Mouse (Mus musculus): ENCODE measurements around the gene Bhlhb9. TPM values are rescaled to one million over a fixed set of nuclear protein-coding genes. Genes with fewer than 3 reads are reported as not detected.

The Bhlhb9 gene
- polyA plus RNA-seq, 1 experiment from 2014 or later, result 16.1 TPM

- Histone ChIP-seq H3K9me3 (ENCODE audit: control insufficient read depth, low read length) (no peaks in the 10 kb centered on the region), H3K9ac (ENCODE audit: low read length) (peak overlapping the region; percentile 67), H3K4me2 (replicated peaks; ENCODE audit: low read depth) (peak overlapping the region; percentile 58), H3K36me3 (ENCODE audit: control insufficient read depth, insufficient read depth, low read length) (no peaks in the 10 kb centered on the region), H3K27ac (replicated peaks) (peak overlapping the region; percentile 74), H3K4me1 (replicated peaks; ENCODE audit: control insufficient read depth, insufficient read depth) (no peaks in the 10 kb centered on the region), H3K4me3 (ENCODE audit: low read depth, low read length) (peak overlapping the region; percentile 61), H3K27me3 (ENCODE audit: control insufficient read depth, insufficient read depth, low read length) (no peaks in the 10 kb centered on the region)
- TF ChIP-seq CTCF (IDR thresholded peaks at IDR 0.05; ENCODE audit: low read depth) (peak; percentile 26; the same call in 1 of the 2 replicates), EP300 (optimal IDR thresholded peaks at IDR 0.05) (no peak)
- ATAC-seq (ENCODE audit: low FRiP score, low TSS enrichment) (peak; percentile 96), DNase-seq (ENCODE audit: low spot score) (peak; percentile 60)
- WGBS, result 15% methylated on average over 33 of the region's 41 CpGs
Measured at GRCm38 (mm10) chrX:135885411-135886233, 88.2 kb downstream of the Bhlhb9 start.

- TF ChIP-seq CTCF (IDR thresholded peaks at IDR 0.05; ENCODE audit: low read depth) (no peak), EP300 (optimal IDR thresholded peaks at IDR 0.05) (no peak)
- no peaks in the 10 kb centered on the region for H3K9me3 ChIP-seq (ENCODE audit: control insufficient read depth, low read length)
- no peaks in the 10 kb centered on the region for H3K4me1 ChIP-seq (replicated peaks; ENCODE audit: control insufficient read depth, insufficient read depth)
- H3K36me3 ChIP-seq (ENCODE audit: control insufficient read depth, insufficient read depth, low read length), result no peaks in the 10 kb centered on the region
- H3K9ac ChIP-seq (ENCODE audit: low read length), result peak overlapping the region; percentile 67
- peak overlapping the region; percentile 61 for H3K4me3 ChIP-seq (ENCODE audit: low read depth, low read length)
- 32% methylated on average over 3 of the region's 11 CpGs for WGBS
- DNase-seq (ENCODE audit: low spot score) (peak; percentile 38), ATAC-seq (ENCODE audit: low FRiP score, low TSS enrichment) (no peak; the same call in 1 of the 2 replicates)
- H3K4me2 ChIP-seq (replicated peaks; ENCODE audit: low read depth), result peak overlapping the region; percentile 58
- H3K27me3 ChIP-seq (ENCODE audit: control insufficient read depth, insufficient read depth, low read length), result no peaks in the 10 kb centered on the region
- peak overlapping the region; percentile 74 for H3K27ac ChIP-seq (replicated peaks)
Measured at GRCm38 (mm10) chrX:135886234-135886585, 88.8 kb downstream of the Bhlhb9 start.

- TF ChIP-seq EP300 (optimal IDR thresholded peaks at IDR 0.05), result no peak
- no peak for TF ChIP-seq CTCF (IDR thresholded peaks at IDR 0.05; ENCODE audit: low read depth)
- DNase-seq (ENCODE audit: low spot score) (no peak), ATAC-seq (ENCODE audit: low FRiP score, low TSS enrichment) (no peak)
- H3K9me3 ChIP-seq (ENCODE audit: control insufficient read depth, low read length), result no peaks in the 10 kb centered on the region
- no peak overlapping the region for H3K4me2 ChIP-seq (replicated peaks; ENCODE audit: low read depth)
- no peak overlapping the region for H3K4me3 ChIP-seq (ENCODE audit: low read depth, low read length)
- no peak overlapping the region for H3K9ac ChIP-seq (ENCODE audit: low read length)
- H3K4me1 ChIP-seq (replicated peaks; ENCODE audit: control insufficient read depth, insufficient read depth), result no peaks in the 10 kb centered on the region
- 76% methylated on average over 4 of the region's 4 CpGs for WGBS
- no peaks in the 10 kb centered on the region for H3K27me3 ChIP-seq (ENCODE audit: control insufficient read depth, insufficient read depth, low read length)
- no peak overlapping the region for H3K27ac ChIP-seq (replicated peaks)
- H3K36me3 ChIP-seq (ENCODE audit: control insufficient read depth, insufficient read depth, low read length), result no peaks in the 10 kb centered on the region
Measured at GRCm38 (mm10) chrX:135916580-135916979, 119.2 kb downstream of the Bhlhb9 start.

- Histone ChIP-seq H3K4me2 (replicated peaks; ENCODE audit: low read depth) (no peak overlapping the region), H3K4me1 (replicated peaks; ENCODE audit: control insufficient read depth, insufficient read depth) (no peaks in the 10 kb centered on the region), H3K27me3 (ENCODE audit: control insufficient read depth, insufficient read depth, low read length) (no peaks in the 10 kb centered on the region), H3K27ac (replicated peaks) (no peak overlapping the region), H3K9ac (ENCODE audit: low read length) (no peak overlapping the region), H3K36me3 (ENCODE audit: control insufficient read depth, insufficient read depth, low read length) (no peaks in the 10 kb centered on the region), H3K4me3 (ENCODE audit: low read depth, low read length) (no peak overlapping the region), H3K9me3 (ENCODE audit: control insufficient read depth, low read length) (no peaks in the 10 kb centered on the region)
- WGBS, result 89% methylated on average over 1 of the region's 1 CpGs
- no peak for TF ChIP-seq EP300 (optimal IDR thresholded peaks at IDR 0.05)
- no peak for TF ChIP-seq CTCF (IDR thresholded peaks at IDR 0.05; ENCODE audit: low read depth)
- DNase-seq (ENCODE audit: low spot score) (no peak), ATAC-seq (ENCODE audit: low FRiP score, low TSS enrichment) (no peak)
Measured at GRCm38 (mm10) chrX:135917116-135917515, 119.7 kb downstream of the Bhlhb9 start.

DNA sequence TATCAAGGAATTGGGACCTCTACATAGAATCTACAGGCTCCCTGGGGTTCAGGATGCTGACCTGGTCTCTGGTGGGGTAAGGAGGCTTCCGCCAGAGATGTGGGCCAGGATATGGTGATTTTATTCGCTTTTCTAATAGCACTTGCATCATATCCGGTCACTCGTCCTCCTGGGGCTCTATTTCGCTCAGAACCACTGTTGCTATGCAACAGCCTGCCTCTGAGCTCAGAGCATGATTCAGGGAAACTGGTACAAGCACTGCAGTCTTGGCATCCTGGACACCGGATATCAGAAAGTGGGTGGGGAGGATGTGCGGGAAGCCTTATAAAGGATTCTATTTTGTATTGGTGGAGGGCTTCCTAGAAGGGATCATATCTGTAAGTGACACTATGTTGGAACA lies 124.8 kb downstream of the Bhlhb9 start:
- Histone ChIP-seq H3K4me1 (replicated peaks; ENCODE audit: control insufficient read depth, insufficient read depth) (no peaks in the 10 kb centered on the region), H3K9ac (ENCODE audit: low read length) (no peak overlapping the region), H3K36me3 (ENCODE audit: control insufficient read depth, insufficient read depth, low read length) (no peaks in the 10 kb centered on the region), H3K4me2 (replicated peaks; ENCODE audit: low read depth) (no peak overlapping the region), H3K4me3 (ENCODE audit: low read depth, low read length) (no peak overlapping the region), H3K9me3 (ENCODE audit: control insufficient read depth, low read length) (no peaks in the 10 kb centered on the region), H3K27me3 (ENCODE audit: control insufficient read depth, insufficient read depth, low read length) (no peaks in the 10 kb centered on the region), H3K27ac (replicated peaks) (no peak overlapping the region)
- ATAC-seq (ENCODE audit: low FRiP score, low TSS enrichment) (no peak), DNase-seq (ENCODE audit: low spot score) (no peak)
- TF ChIP-seq CTCF (IDR thresholded peaks at IDR 0.05; ENCODE audit: low read depth) (no peak), EP300 (optimal IDR thresholded peaks at IDR 0.05) (no peak)
- 86% methylated on average over 7 of the region's 7 CpGs for WGBS

DNA sequence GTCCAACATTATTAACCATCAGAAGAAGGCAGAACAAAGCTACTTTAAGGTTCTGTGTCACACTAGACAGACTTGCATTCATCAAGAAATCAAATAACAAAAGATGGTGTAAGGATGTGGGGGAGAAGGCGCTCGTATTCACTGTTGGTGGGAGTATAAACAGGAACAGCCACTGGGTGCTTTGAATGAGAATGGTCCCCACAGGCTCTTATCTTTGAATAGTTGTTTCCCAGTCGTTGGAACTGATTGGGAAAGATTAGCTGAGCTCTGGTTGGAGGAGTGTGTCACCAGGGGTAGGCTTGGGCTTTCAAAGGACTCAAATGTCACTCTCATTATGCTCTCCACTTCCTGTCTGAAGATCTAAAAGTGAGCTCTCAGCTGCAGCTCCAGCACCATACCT lies 128.5 kb downstream of the Bhlhb9 start:
- H3K4me2 ChIP-seq (replicated peaks; ENCODE audit: low read depth), result no peak overlapping the region
- H3K27ac ChIP-seq (replicated peaks), result no peak overlapping the region
- ATAC-seq (ENCODE audit: low FRiP score, low TSS enrichment), result no peak
- H3K9me3 ChIP-seq (ENCODE audit: control insufficient read depth, low read length), result no peaks in the 10 kb centered on the region
- H3K36me3 ChIP-seq (ENCODE audit: control insufficient read depth, insufficient read depth, low read length), result no peaks in the 10 kb centered on the region
- no peaks in the 10 kb centered on the region for H3K27me3 ChIP-seq (ENCODE audit: control insufficient read depth, insufficient read depth, low read length)
- no peak for DNase-seq (ENCODE audit: low spot score)
- no peaks in the 10 kb centered on the region for H3K4me1 ChIP-seq (replicated peaks; ENCODE audit: control insufficient read depth, insufficient read depth)
- H3K4me3 ChIP-seq (ENCODE audit: low read depth, low read length), result no peak overlapping the region
- no peak for TF ChIP-seq EP300 (optimal IDR thresholded peaks at IDR 0.05)
- no peak for TF ChIP-seq CTCF (IDR thresholded peaks at IDR 0.05; ENCODE audit: low read depth)
- WGBS, result 53% methylated on average over 3 of the region's 3 CpGs
- no peak overlapping the region for H3K9ac ChIP-seq (ENCODE audit: low read length)

All from stomach, postnatal 0 days (tissue).